Mouse (Mus musculus) forebrain, embryonic 16.5 days (tissue): ENCODE data around the gene Shb. TPM values are rescaled to one million over a fixed set of nuclear protein-coding genes. Genes with fewer than 3 reads are reported as not detected.

Experiments used
- ATAC-seq: fragments of 200-750 bp; cut with Nextera tagmentation; 2 replicates; pipeline ENCODE4 v1.8.0; 2017; ENCODE audit warnings: mild to moderate bottlenecking, moderate library complexity
- H3K27ac ChIP-seq: fragments of 300-500 bp; sonication (generic); 2 replicates; pipeline ENCODE4 v1.5.1; 2014; ENCODE audit warnings: low read length, control low read depth
- H3K27me3 ChIP-seq: fragments of 300-500 bp; sonication (generic); replicated peaks from 2 replicates; pipeline ENCODE4 v1.6.1; 2014; ENCODE audit warnings: low read length; ENCODE audit not compliant: control insufficient read depth, insufficient read depth
- H3K36me3 ChIP-seq: fragments of 300-500 bp; sonication (generic); 2 replicates; pipeline ENCODE4 v1.6.1; 2014; ENCODE audit not compliant: control insufficient read depth, insufficient read depth
- H3K4me1 ChIP-seq: fragments of 300-500 bp; sonication (generic); replicated peaks from 2 replicates; pipeline ENCODE4 v1.6.1; 2014; ENCODE audit warnings: low read length; ENCODE audit not compliant: control insufficient read depth, insufficient read depth
- H3K4me2 ChIP-seq: fragments of 300-500 bp; sonication (generic); 2 replicates; pipeline ENCODE4 v1.6.1; 2014; ENCODE audit warnings: mild to moderate bottlenecking, low read length, control low read depth
- H3K4me3 ChIP-seq: fragments of 300-500 bp; sonication (generic); replicated peaks from 2 replicates; pipeline ENCODE4 v1.5.1; 2014; ENCODE audit warnings: mild to moderate bottlenecking, low read length, control low read depth
- H3K9ac ChIP-seq: fragments of 300-500 bp; sonication (generic); replicated peaks from 2 replicates; pipeline ENCODE4 v1.6.1; 2014; ENCODE audit warnings: low read depth, low read length, control low read depth
- H3K9me3 ChIP-seq: fragments of 300-500 bp; sonication (generic); 2 replicates; pipeline ENCODE4 v1.6.1; 2016; ENCODE audit warnings: low read length; ENCODE audit not compliant: control insufficient read depth
- WGBS: fragments of 180-500 bp; shearing (Covaris S2); extraction: QIAGEN DNeasy Blood & Tissue Kit; methylation state at CpG from one replicate; pipeline ENCODE4 v1.1.7; 2014; 5-methylcytosine and 5-hydroxymethylcytosine counted together
- polyA plus RNA-seq: library from polyadenylated mRNA; unstranded; fragments of >200 nt; fragmentation: Nextera tagmentation; extraction: Ambion mirVana; gene quantifications from 2 replicates; pipeline ENCODE4 v1.2.1, GENCODE M21; 2015

Shb gene
- polyA plus RNA-seq, 1 experiment from 2014 or later = 5.8 TPM

DNA sequence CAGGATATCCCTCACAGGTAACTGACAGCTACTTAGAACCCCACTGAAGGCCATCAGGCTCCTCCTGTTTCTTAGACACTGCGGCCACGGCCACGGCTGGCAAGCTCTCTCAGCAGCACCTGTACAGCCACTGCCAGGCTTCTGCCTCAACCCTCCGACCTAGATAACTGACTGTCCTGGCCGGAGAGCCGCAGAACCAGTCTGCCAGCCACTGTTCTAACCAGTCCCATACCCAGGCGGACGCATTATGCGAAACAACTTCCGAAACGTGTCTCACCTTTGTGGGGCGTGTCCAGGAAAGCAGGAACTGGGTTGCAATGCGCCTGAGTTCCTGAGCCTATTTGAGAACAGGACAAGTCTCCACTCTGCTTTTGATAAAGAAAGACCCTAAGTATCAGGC, 50.0 kb downstream of the Shb start:
- ATAC-seq = no peak
- H3K9ac ChIP-seq = no peak overlapping the region
- H3K36me3 ChIP-seq = 0 out of 2 replicates have a peak, but pooled peaks cover under 1% of the 10 kb centered on the region

DNA sequence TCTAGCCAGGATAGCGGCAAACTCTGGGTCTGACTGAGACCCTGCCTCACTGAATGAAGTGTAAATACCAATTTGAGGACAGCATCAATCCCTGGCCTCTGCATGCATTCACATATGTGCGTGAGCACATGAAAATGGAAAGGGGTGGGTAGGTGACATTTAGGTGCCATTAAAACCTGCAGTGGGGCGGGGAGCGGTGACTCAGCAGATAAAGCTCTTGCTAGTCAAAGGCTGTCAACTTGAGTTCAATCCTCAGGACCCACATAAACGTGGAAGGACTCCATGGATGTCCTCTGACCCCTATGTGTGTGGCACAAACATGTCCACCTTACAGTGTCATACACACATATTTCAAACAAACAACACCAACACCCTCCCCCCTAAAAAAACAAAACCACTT, 50.8 kb downstream of the Shb start:
- ATAC-seq = no peak
- no peak overlapping the region for H3K4me2 ChIP-seq
- H3K4me1 ChIP-seq = peaks cover 35% of the 10 kb centered on the region
- H3K27me3 ChIP-seq = no peaks in the 10 kb centered on the region
- no peak overlapping the region for H3K4me3 ChIP-seq
- no peaks in the 10 kb centered on the region for H3K36me3 ChIP-seq
- 84% methylated on average over 5 of the region's 5 CpGs for WGBS
- no peak overlapping the region for H3K27ac ChIP-seq
- H3K9me3 ChIP-seq = no peaks in the 10 kb centered on the region
- no peak overlapping the region for H3K9ac ChIP-seq

More for the DNA sequence above, 50.0 kb downstream of the Shb start:
- Histone ChIP-seq H3K4me1 (peaks cover 28% of the 10 kb centered on the region), H3K9me3 (no peaks in the 10 kb centered on the region), H3K27me3 (no peaks in the 10 kb centered on the region), H3K4me3 (no peak overlapping the region), H3K27ac (no peak overlapping the region), H3K4me2 (no peak overlapping the region)
- 91% methylated on average over 13 of the region's 13 CpGs for WGBS

DNA sequence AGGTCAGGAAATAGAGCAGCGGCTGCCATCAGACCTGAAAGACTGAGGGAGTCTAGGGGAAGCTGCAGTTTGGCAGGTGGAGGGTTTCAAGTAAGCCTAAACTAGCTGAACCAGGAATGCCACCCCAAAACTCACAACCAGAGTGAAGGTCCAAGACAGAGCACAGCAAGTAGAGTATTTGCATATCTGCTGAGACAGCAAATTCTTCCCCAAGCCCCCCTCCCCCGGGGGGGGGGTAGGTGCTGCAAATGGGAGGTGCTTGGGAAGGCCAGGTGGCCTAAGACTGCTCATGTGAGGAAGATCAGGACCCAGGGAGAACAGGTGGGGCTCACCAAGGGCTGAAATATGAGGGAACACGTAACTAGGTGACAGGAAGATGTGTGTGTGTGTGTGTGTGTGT, 51.7 kb downstream of the Shb start:
- no peaks in the 10 kb centered on the region for H3K9me3 ChIP-seq
- H3K27me3 ChIP-seq = no peaks in the 10 kb centered on the region
- no peak overlapping the region for H3K27ac ChIP-seq
- no peaks in the 10 kb centered on the region for H3K36me3 ChIP-seq
- no peak overlapping the region for H3K4me3 ChIP-seq
- no peak overlapping the region for H3K4me2 ChIP-seq
- no peak for ATAC-seq
- WGBS = 76% methylated on average over 3 of the region's 3 CpGs
- H3K4me1 ChIP-seq = peaks cover 38% of the 10 kb centered on the region
- no peak overlapping the region for H3K9ac ChIP-seq

DNA sequence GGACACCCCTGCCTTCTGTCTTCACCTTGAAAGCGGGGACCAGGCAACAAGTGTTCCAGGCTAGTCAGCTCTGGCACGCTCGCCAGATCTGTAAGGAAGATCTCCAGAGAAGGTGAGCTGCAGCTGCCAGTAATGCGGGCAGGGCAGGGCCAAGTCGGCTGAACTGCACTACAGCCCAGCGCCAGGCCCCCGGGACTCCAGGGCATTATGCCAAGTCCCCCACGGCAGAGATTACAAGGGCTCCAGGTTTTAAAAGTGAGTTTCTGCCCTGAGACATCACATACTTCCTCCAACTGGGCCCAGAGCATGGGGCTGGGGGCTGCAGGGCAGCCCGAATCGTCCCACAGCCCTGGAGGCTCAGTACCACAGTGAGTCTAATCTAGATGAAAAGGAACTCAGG, 52.8 kb downstream of the Shb start:
- no peak overlapping the region for H3K27ac ChIP-seq
- no peak overlapping the region for H3K4me3 ChIP-seq
- H3K9me3 ChIP-seq = no peaks in the 10 kb centered on the region
- H3K4me1 ChIP-seq = peaks cover 38% of the 10 kb centered on the region
- H3K4me2 ChIP-seq = no peak overlapping the region
- 53% methylated on average over 10 of the region's 10 CpGs for WGBS
- H3K36me3 ChIP-seq = no peaks in the 10 kb centered on the region
- H3K9ac ChIP-seq = no peak overlapping the region
- H3K27me3 ChIP-seq = no peaks in the 10 kb centered on the region
- no peak for ATAC-seq

DNA sequence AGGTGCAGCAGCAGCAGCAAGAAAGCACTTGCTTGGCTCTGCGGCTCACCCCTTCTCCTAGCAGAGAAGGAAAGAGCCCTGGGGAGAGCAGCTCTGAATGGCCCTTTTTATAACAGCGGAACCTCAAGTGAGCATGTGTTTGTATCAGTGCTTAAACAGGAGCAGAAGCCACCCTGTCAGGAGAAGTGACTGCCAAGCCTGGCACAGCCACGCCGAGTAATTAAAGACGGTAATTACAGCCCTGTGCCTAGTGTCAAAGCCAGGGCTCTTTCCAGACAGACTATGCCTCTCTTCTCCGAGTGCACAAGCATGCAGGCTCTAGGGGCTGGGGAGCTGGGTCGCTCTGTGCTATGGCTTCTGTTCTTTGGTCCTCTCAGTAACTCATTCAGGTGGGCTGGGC, 54.1 kb downstream of the Shb start:
- Histone ChIP-seq H3K4me2 (no peak overlapping the region; the same call in 1 of the 2 replicates), H3K27me3 (no peaks in the 10 kb centered on the region), H3K4me3 (no peak overlapping the region), H3K27ac (peak overlapping the region; percentile 47), H3K36me3 (no peaks in the 10 kb centered on the region), H3K9me3 (no peaks in the 10 kb centered on the region), H3K9ac (no peak overlapping the region), H3K4me1 (peaks cover 49% of the 10 kb centered on the region)
- 6% methylated on average over 7 of the region's 7 CpGs for WGBS
- ATAC-seq = peak; percentile 93

DNA sequence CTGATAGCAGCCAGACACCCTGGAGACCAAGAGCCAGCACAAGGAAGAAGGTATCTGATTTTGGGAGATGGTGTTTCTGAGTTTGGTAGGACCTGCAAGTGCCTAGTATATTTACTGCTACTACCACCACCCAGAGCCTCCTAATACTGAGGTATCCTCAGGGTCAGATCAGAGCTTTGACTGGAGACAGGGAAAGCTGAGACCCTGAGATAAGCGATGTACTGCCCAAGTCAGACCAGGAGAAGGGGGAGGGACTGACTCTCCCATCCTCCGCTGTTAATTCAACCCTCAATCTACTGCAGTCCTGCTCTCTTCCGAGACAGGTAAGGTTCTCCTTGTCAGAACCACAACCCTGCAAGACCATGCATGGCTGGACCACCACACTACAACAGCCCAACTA, 55.2 kb downstream of the Shb start:
- peaks cover 60% of the 10 kb centered on the region for H3K4me1 ChIP-seq
- 88% methylated on average over 3 of the region's 3 CpGs for WGBS

DNA sequence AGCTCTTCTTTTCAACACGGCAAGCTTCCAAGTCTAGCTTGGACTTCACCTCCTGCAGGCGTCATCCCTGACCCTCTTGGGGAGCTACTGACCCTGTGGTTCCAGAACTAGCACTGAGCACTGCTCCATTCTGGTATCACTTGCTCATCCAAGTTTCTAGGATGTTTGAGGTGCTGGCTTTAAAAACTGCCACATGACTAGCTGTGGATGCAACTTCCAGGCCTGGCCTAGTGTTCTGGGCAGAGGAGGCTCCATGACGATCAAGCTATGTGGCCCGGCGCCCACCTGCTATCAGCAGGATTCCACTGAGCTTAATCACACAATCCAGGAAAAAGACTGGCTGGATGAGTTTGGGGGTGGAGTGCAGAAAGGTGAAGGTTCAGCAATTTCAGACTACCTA, 57.4 kb downstream of the Shb start:
- Histone ChIP-seq H3K4me1 (peaks cover 67% of the 10 kb centered on the region), H3K4me2 (no peak overlapping the region), H3K4me3 (no peak overlapping the region), H3K9ac (no peak overlapping the region), H3K9me3 (peaks cover 5% of the 10 kb centered on the region; the same call in 1 of the 2 replicates), H3K27me3 (no peaks in the 10 kb centered on the region), H3K27ac (no peak overlapping the region), H3K36me3 (no peaks in the 10 kb centered on the region)
- 89% methylated on average over 5 of the region's 5 CpGs for WGBS
- no peak for ATAC-seq

More for the DNA sequence above, 55.2 kb downstream of the Shb start:
- Histone ChIP-seq H3K4me2 (no peak overlapping the region), H3K36me3 (no peaks in the 10 kb centered on the region), H3K27ac (no peak overlapping the region), H3K27me3 (no peaks in the 10 kb centered on the region), H3K9ac (no peak overlapping the region), H3K4me3 (no peak overlapping the region), H3K9me3 (no peaks in the 10 kb centered on the region)
- ATAC-seq = no peak

DNA sequence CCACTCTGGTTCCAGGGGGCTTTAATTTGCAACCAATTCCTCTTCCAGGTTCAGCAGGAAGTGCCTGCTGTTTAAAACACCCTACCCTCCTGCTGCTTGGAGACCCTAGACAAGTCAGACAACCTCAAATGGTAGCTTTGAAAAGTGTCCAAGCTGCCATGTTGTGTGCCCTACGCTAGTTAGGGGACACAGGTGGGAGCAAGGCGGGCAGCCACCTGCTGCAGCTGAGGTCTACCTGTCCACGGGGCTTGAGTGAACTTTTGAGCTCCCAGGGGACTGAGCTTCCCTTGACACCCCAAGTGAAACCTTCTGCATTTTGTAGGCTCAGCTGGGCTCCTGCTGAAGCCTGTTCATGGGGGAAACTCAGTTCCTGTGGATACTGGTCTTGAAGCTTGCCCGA, 58.1 kb downstream of the Shb start:
- no peak for ATAC-seq
- Histone ChIP-seq H3K4me1 (peaks cover 62% of the 10 kb centered on the region), H3K9ac (no peak overlapping the region), H3K4me3 (no peak overlapping the region), H3K27ac (no peak overlapping the region), H3K4me2 (no peak overlapping the region), H3K27me3 (no peaks in the 10 kb centered on the region), H3K9me3 (peaks cover 5% of the 10 kb centered on the region; the same call in 1 of the 2 replicates), H3K36me3 (no peaks in the 10 kb centered on the region)
- WGBS = 92% methylated on average over 4 of the region's 4 CpGs

DNA sequence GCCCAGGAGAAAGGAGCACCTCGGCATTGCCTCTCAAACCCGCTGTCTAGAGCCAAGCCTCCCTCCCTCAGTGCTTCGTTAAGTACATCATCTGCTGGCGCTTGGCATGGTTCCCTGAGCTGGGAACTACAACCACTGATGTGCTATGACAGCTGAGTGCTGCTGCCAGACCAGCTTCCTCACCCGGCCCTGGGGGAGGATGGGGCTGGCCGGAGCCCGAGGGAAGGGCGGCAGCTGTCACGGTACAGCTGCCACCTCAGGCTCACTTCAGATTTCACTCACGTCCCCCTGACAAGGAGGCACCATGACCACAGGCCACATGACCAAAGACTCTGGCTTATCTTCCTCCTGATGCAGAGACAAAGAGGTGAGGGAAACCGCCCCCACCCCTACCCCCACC, 59.1 kb downstream of the Shb start:
- 0 out of 2 replicates have a peak overlapping the region, but pooled peaks have one; percentile 18 for H3K4me2 ChIP-seq
- no peak overlapping the region; the same call in 1 of the 2 replicates for H3K9ac ChIP-seq
- H3K4me1 ChIP-seq = peaks cover 54% of the 10 kb centered on the region
- H3K4me3 ChIP-seq = no peak overlapping the region
- ATAC-seq = peak; percentile 86
- H3K36me3 ChIP-seq = no peaks in the 10 kb centered on the region
- peaks cover 5% of the 10 kb centered on the region; the same call in 1 of the 2 replicates for H3K9me3 ChIP-seq
- H3K27me3 ChIP-seq = no peaks in the 10 kb centered on the region
- peak overlapping the region; percentile 52 for H3K27ac ChIP-seq
- WGBS = 15% methylated on average over 11 of the region's 11 CpGs

DNA sequence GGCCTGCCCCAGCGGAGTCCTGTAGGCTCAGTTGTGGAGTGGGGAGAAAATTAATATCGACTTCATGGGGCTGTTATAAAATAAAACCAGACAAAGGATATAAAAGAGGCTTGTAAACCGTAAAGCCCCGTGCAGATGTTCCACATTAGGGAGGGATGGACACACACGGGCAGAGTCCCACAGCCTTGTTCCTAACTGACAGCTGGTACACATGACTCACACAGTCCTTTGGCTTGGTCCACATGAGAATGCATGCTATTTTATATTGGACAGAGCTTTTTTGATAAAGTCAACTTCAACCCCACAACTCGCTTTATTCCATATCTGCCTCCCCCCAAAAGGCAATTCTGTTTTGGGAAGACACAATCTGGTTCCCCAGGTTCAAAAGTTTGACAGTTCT, 59.6 kb downstream of the Shb start:
- H3K4me1 ChIP-seq = peaks cover 50% of the 10 kb centered on the region
- H3K36me3 ChIP-seq = no peaks in the 10 kb centered on the region
- no peak overlapping the region for H3K4me2 ChIP-seq
- peaks cover 5% of the 10 kb centered on the region; the same call in 1 of the 2 replicates for H3K9me3 ChIP-seq
- H3K27ac ChIP-seq = peak overlapping the region; percentile 52
- WGBS = 53% methylated on average over 6 of the region's 6 CpGs
- no peak overlapping the region for H3K4me3 ChIP-seq
- no peaks in the 10 kb centered on the region for H3K27me3 ChIP-seq
- ATAC-seq = no peak
- H3K9ac ChIP-seq = no peak overlapping the region; the same call in 1 of the 2 replicates
